Mouse (Mus musculus) liver, embryonic 14.5 days (tissue): ENCODE measurements around the gene Atxn3. TPM values are rescaled to one million over a fixed set of nuclear protein-coding genes. Genes with fewer than 3 reads are reported as not detected.

Source experiments
- ATAC-seq: fragments of 200-750 bp; cut with Nextera tagmentation; 2 replicates; pipeline ENCODE4 v1.8.0; 2017; ENCODE audit warnings: moderate number of reproducible peaks, mild to moderate bottlenecking, moderate library complexity; ENCODE audit not compliant: insufficient read depth
- DNase-seq, 3 experiments: peaks; one replicate each; pipeline ENCODE4 v3.0.0-alpha.2; 2012 to 2013; ENCODE audit warnings: low read depth in 3 of 3, low spot score in 3 of 3
- H3K27ac ChIP-seq: fragments of 300-500 bp; sonication (generic); 2 replicates; pipeline ENCODE4 v1.5.1; 2014; ENCODE audit warnings: moderate library complexity, mild to moderate bottlenecking, control low read depth, inconsistent platforms
- H3K27me3 ChIP-seq: fragments of 300-500 bp; sonication (generic); 2 replicates; pipeline ENCODE4 v1.6.1; 2014; ENCODE audit warnings: mild to moderate bottlenecking, low read length, moderate library complexity; ENCODE audit not compliant: control insufficient read depth, insufficient read depth
- H3K36me3 ChIP-seq: fragments of 300-500 bp; sonication (generic); replicated peaks from 2 replicates; pipeline ENCODE4 v1.6.1; 2014; ENCODE audit warnings: low read depth; ENCODE audit not compliant: control insufficient read depth, insufficient read depth
- H3K4me1 ChIP-seq, 2 experiments: fragments of 200-500 bp in 1 of 2; fragments of 300-500 bp in 1 of 2; sonication (generic) in 1 of 2; replicated peaks; 2 replicates each; pipeline ENCODE4 v1.6.1; 2012 to 2014; ENCODE audit warnings: antibody characterized with exemption in 1 of 2, inconsistent platforms in 1 of 2, low read length in 1 of 2; ENCODE audit not compliant: control insufficient read depth in 2 of 2, insufficient read depth in 2 of 2
- H3K4me2 ChIP-seq: fragments of 300-500 bp; sonication (generic); 2 replicates; pipeline ENCODE4 v1.6.1; 2014; ENCODE audit warnings: low read depth, mild to moderate bottlenecking, control low read depth, moderate library complexity
- H3K4me3 ChIP-seq, 2 experiments: fragments of 200-500 bp in 1 of 2; fragments of 300-500 bp in 1 of 2; sonication (generic) in 1 of 2; 2 replicates each; pipeline ENCODE4 v1.5.1; 2012 to 2014; ENCODE audit warnings: low read depth in 2 of 2, low read length in 2 of 2, mild to moderate bottlenecking in 2 of 2, control low read depth in 1 of 2, inconsistent platforms in 1 of 2, moderate library complexity in 1 of 2; ENCODE audit not compliant: insufficient read depth in 1 of 2
- H3K9ac ChIP-seq: fragments of 300-500 bp; sonication (generic); replicated peaks from 2 replicates; pipeline ENCODE4 v1.6.1; 2014; ENCODE audit warnings: mild to moderate bottlenecking, control low read depth, moderate library complexity
- H3K9me3 ChIP-seq: fragments of 300-500 bp; sonication (generic); 2 replicates; pipeline ENCODE4 v1.6.1; 2016; ENCODE audit warnings: low read length, mixed read lengths; ENCODE audit not compliant: control insufficient read depth
- CTCF ChIP-seq: IDR thresholded peaks from 2 replicates; pipeline ENCODE4 v1.5.1; 2016; ENCODE audit warnings: antibody characterized with exemption, low read depth, control low read depth
- EP300 ChIP-seq: IDR thresholded peaks from 2 replicates; pipeline ENCODE4 v1.6.1; 2016; ENCODE audit warnings: antibody characterized with exemption, low read depth
- whole genome bisulfite sequencing: fragments of 180-500 bp; shearing (Covaris S2); extraction: QIAGEN DNeasy Blood & Tissue Kit; methylation state at CpG from one replicate; pipeline ENCODE4 v1.1.7; 2014; ENCODE audit not compliant: insufficient replicate concordance; 5-methylcytosine and 5-hydroxymethylcytosine counted together
- polyA plus RNA-seq, 2 experiments: library from polyadenylated mRNA; depleted of rRNA in 1 of 2; stranded (reverse) in 1 of 2; unstranded in 1 of 2; fragments of >200 nt; fragmentation: Nextera tagmentation in 1 of 2; extraction: Ambion mirVana in 1 of 2; gene quantifications; 2 replicates each; pipeline versions ENCODE4 v1.2.1 to v1.2.3; 2012 to 2014

The Atxn3 gene
- polyA plus RNA-seq, 2 experiments: 5.5 to 9.9 TPM

GRCm38 (mm10) chr12:101904906-101905305, 53.1 kb downstream of the Atxn3 start:
- H3K36me3 ChIP-seq: no peaks in the 10 kb centered on the region; the same call in 1 of the 2 replicates
- 0 out of 4 replicates have a peak, but pooled peaks cover 0 to 1% of the 10 kb centered on the region in 2 experiments for H3K4me1 ChIP-seq
- no peak overlapping the region for H3K4me2 ChIP-seq
- ATAC-seq (no peak), DNase-seq (no peak)
- no peak overlapping the region for H3K9ac ChIP-seq
- H3K27me3 ChIP-seq: no peaks in the 10 kb centered on the region
- no peak overlapping the region for H3K4me3 ChIP-seq
- no peaks in the 10 kb centered on the region for H3K9me3 ChIP-seq
- 37% methylated on average over 4 of the region's 4 CpGs for WGBS
- no peak for TF ChIP-seq EP300
- no peak overlapping the region for H3K27ac ChIP-seq

GRCm38 (mm10) chr12:101904170-101904569, 53.9 kb downstream of the Atxn3 start:
- Histone ChIP-seq H3K4me2 (no peak overlapping the region), H3K9me3 (no peaks in the 10 kb centered on the region), H3K9ac (no peak overlapping the region), H3K4me3 (no peak overlapping the region), H3K36me3 (no peaks in the 10 kb centered on the region; the same call in 1 of the 2 replicates), H3K4me1 (0 out of 4 replicates have a peak, but pooled peaks cover 0 to 1% of the 10 kb centered on the region in 2 experiments), H3K27ac (no peak overlapping the region), H3K27me3 (no peaks in the 10 kb centered on the region)
- no peak for DNase-seq
- TF ChIP-seq CTCF (no peak), EP300 (no peak)
- ATAC-seq: no peak
- WGBS: 65% methylated on average over 3 of the region's 3 CpGs

GRCm38 (mm10) chr12:101899671-101900245, 58.3 kb downstream of the Atxn3 start:
- H3K4me1 ChIP-seq: peaks cover 0 to 1% of the 10 kb centered on the region in 2 experiments; a peak in 1 of 4 replicates
- ATAC-seq (no peak), DNase-seq (no peak)
- no peaks in the 10 kb centered on the region for H3K9me3 ChIP-seq
- no peak for TF ChIP-seq CTCF
- no peak overlapping the region for H3K4me2 ChIP-seq
- 76% methylated on average over 2 of the region's 2 CpGs for WGBS
- H3K9ac ChIP-seq: no peak overlapping the region
- H3K27ac ChIP-seq: no peak overlapping the region
- no peaks in the 10 kb centered on the region for H3K27me3 ChIP-seq
- no peak overlapping the region for H3K4me3 ChIP-seq
- no peaks in the 10 kb centered on the region; the same call in 1 of the 2 replicates for H3K36me3 ChIP-seq

GRCm38 (mm10) chr12:101898966-101899365, 59.1 kb downstream of the Atxn3 start:
- 0 out of 2 replicates have a peak, but pooled peaks cover 3% of the 10 kb centered on the region for H3K36me3 ChIP-seq
- H3K9me3 ChIP-seq: no peaks in the 10 kb centered on the region
- no peak overlapping the region for H3K27ac ChIP-seq
- no peak for DNase-seq
- peaks cover 0 to 1% of the 10 kb centered on the region in 2 experiments; a peak in 1 of 4 replicates for H3K4me1 ChIP-seq
- ATAC-seq: no peak
- no peaks in the 10 kb centered on the region for H3K27me3 ChIP-seq
- H3K4me3 ChIP-seq: no peak overlapping the region
- H3K9ac ChIP-seq: no peak overlapping the region
- 81% methylated on average over 8 of the region's 8 CpGs for WGBS
- no peak overlapping the region for H3K4me2 ChIP-seq
- TF ChIP-seq CTCF: no peak
- no peak for TF ChIP-seq EP300

GRCm38 (mm10) chr12:101897113-101897512, 60.9 kb downstream of the Atxn3 start:
- no peak overlapping the region for H3K4me3 ChIP-seq
- 27% methylated on average over 7 of the region's 7 CpGs for WGBS
- H3K9me3 ChIP-seq: no peaks in the 10 kb centered on the region
- no peak overlapping the region for H3K27ac ChIP-seq
- no peak for ATAC-seq
- DNase-seq: no peak
- TF ChIP-seq EP300 (no peak), CTCF (no peak)
- H3K9ac ChIP-seq: no peak overlapping the region
- H3K36me3 ChIP-seq: peaks cover 12% of the 10 kb centered on the region; the same call in 1 of the 2 replicates
- H3K4me2 ChIP-seq: no peak overlapping the region
- no peaks in the 10 kb centered on the region for H3K27me3 ChIP-seq
- no peaks in the 10 kb centered on the region; a peak in 1 of 4 replicates for H3K4me1 ChIP-seq
